Mouse (Mus musculus): ENCODE data around the gene Klf1.

GRCm38 (mm10) chr8:84889141-84889540, 12.6 kb upstream of the Klf1 start:
- TF ChIP-seq MAX (IDR thresholded peaks at IDR 0.05; ENCODE audit: low read length) (no peak), CTCF (conservative IDR thresholded peaks at IDR 0.05 in 1 of 2, IDR thresholded peaks at IDR 0.05 in 1 of 2; ENCODE audit: low read depth in 2 of 2, low read length in 2 of 2) (no peak), USF2 (conservative IDR thresholded peaks at IDR 0.05; ENCODE audit: low read depth, low read length) (no peak)
